ENCODE assay signal across 8 mouse cellular contexts in genomic region chr11:98202641-98203350, GRCm38 (mm10). TPM values are rescaled to one million over a fixed set of nuclear protein-coding genes. Genes with fewer than 3 reads are reported as not detected.
DNase-seq lines count a peak whose midpoint lies in the region; ATAC-seq lines count a peak whose summit lies in the region.

TSS of gene Cdk12 (plus strand) at chr11:98203059.

- no peaks in the 10 kb centered on the region for H3K27me3 ChIP-seq in hindbrain, embryonic 11.5 days (ENCODE audit: control insufficient read depth, insufficient read depth, low read length)

- peak; percentile 99 for DNase-seq in Muller cell, postnatal 12 days (ENCODE audit: inconsistent ontology term)
- DNase-seq in cerebellum, adult 9-11 months: peak; percentile 97
- DNase-seq in frontal cortex, adult 2 months (ENCODE audit: extremely low spot score in 1 of 2, low spot score in 1 of 2): peak; percentile 93 to 97
- DNase-seq in hindbrain, embryonic 11.5 days (ENCODE audit: low spot score): peak; percentile 99
- peak; percentile 93 to 94 for DNase-seq in layer of hippocampus, postnatal 10 days (ENCODE audit: low spot score in 2 of 2)
- peak; percentile 98 for DNase-seq in lung, postnatal 10 days
- DNase-seq in ovary, postnatal 36 days (ENCODE audit: low spot score): peak; percentile 93
- DNase-seq in thymus, postnatal 25 days: peak; percentile 95

- no peaks in the 10 kb centered on the region for H3K4me1 ChIP-seq in hindbrain, embryonic 11.5 days (replicated peaks; ENCODE audit: control insufficient read depth, insufficient read depth, low read length)

- H3K27ac ChIP-seq in hindbrain, embryonic 11.5 days (ENCODE audit: low read depth, low read length): peak within 1 kb of the TSS; percentile 99

- peak within 1 kb of the TSS; percentile 99 for H3K9ac ChIP-seq in hindbrain, embryonic 11.5 days (ENCODE audit: low read depth, low read length)

- WGBS in hindbrain, embryonic 11.5 days: under 1% methylated on average over 55 of the region's 63 CpGs

- H3K4me3 ChIP-seq in hindbrain, embryonic 11.5 days (ENCODE audit: low read depth, low read length): peak within 1 kb of the TSS; percentile 97

- H3K9me3 ChIP-seq in hindbrain, embryonic 11.5 days (ENCODE audit: control insufficient read depth, low read length): no peaks in the 10 kb centered on the region

- peak within 1 kb of the TSS; percentile 89 for H3K4me2 ChIP-seq in hindbrain, embryonic 11.5 days (replicated peaks; ENCODE audit: low read depth, low read length)

- no peaks in the 10 kb centered on the region for H3K36me3 ChIP-seq in hindbrain, embryonic 11.5 days (ENCODE audit: control insufficient read depth, insufficient read depth, low read length)

- peak; percentile 95 for ATAC-seq in hindbrain, embryonic 11.5 days (ENCODE audit: low FRiP score)

RNA-seq across cellular contexts. Expression of gene Cdk12, which starts in this region (rescaled TPM):
- polyA plus RNA-seq in frontal cortex, adult 2 months (2012; rRNA removed): 17.8 and 19.5 TPM in 2 replicates
- polyA plus RNA-seq in hindbrain, embryonic 11.5 days (2014; fragmentation: Nextera tagmentation; extraction: Ambion mirVana): 12.0 and 16.5 TPM in 2 replicates
- total RNA-seq in layer of hippocampus, postnatal 10 days (2021): 10 to 100 TPM; 34.1 to 36.5 TPM

Comparison
In these comparisons a context has a peak if more than half of its experiments do, and no peak if none do; other contexts are left out.
1. Peak in every context shown above with its lines: DNase-seq, ATAC-seq, H3K4me3 ChIP-seq and H3K27ac ChIP-seq.